Comparison of ENCODE assay signal across 9 mouse cellular contexts in the genomic region with DNA sequence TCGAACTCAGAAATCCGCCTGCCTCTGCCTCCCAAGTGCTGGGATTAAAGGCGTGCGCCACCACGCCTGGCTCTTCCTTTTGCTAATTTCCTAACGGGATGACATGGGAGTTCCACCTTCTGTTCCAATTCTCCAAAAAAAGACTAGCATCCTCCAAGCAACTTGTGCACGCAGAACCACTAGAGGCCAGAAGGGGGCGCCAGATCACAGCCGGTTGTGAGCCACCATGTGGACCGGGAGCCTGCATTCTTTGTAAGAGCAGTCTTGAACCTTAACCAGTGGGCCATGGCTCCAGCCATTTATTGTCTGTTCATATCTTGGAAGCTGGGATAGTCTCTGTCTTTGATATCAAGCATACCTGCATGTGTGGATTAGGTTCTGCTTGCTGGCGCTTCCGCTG. TPM values are rescaled to one million over a fixed set of nuclear protein-coding genes. Genes with fewer than 3 reads are reported as not detected.
DNase-seq lines count a peak whose midpoint lies in the region; ATAC-seq and TF ChIP-seq lines count a peak whose summit lies in the region.
"Had no signal": no experiment of that assay in that cellular context is flagged by ENCODE, and none has a peak within 500 bp of the region (broad histone marks: within the 10 kb centered on the region; RNA-seq: fewer than 3 reads in every experiment).

No protein-coding gene starts in this region.

- H3K27me3 ChIP-seq in lung, embryonic 14.5 days (ENCODE audit: insufficient read depth, low read length): peaks cover 79% of the 10 kb centered on the region
- peaks cover 34% of the 10 kb centered on the region for H3K27me3 ChIP-seq in spleen, adult 2 months (ENCODE audit: control insufficient read depth, insufficient read depth, low read length)

- TF ChIP-seq CTCF in lung, embryonic 14.5 days (IDR thresholded peaks at IDR 0.05; ENCODE audit: low read depth): peak; percentile 91
- peak; percentile 82; the same call in 1 of the 2 replicates for TF ChIP-seq CTCF in spleen, adult 2 months (IDR thresholded peaks at IDR 0.05; ENCODE audit: extremely low read depth, insufficient read depth, insufficient read length, insufficient replicate concordance)

- H3K27ac ChIP-seq in lung, embryonic 14.5 days (ENCODE audit: low read depth): no peak overlapping the region
- no peak overlapping the region for H3K27ac ChIP-seq in spleen, adult 2 months (ENCODE audit: insufficient read depth, low read length)
- H3K27ac ChIP-seq: neural tube, embryonic 12.5 days had no signal

- H3K36me3 ChIP-seq in lung, embryonic 14.5 days (ENCODE audit: insufficient read depth): no peaks in the 10 kb centered on the region
- H3K36me3 ChIP-seq in spleen, adult 2 months (ENCODE audit: control insufficient read depth, insufficient read depth, low read length): peaks cover under 1% of the 10 kb centered on the region; the same call in 1 of the 2 replicates

- no peak for TF ChIP-seq POLR2A in spleen, adult 2 months (IDR thresholded peaks at IDR 0.05; ENCODE audit: low read depth, low read length)

- WGBS in large intestine, adult 2 months: 26% methylated on average over 12 of the region's 12 CpGs
- WGBS in lung, embryonic 14.5 days: 20% methylated on average over 12 of the region's 12 CpGs
- 23% methylated on average over 12 of the region's 12 CpGs for WGBS in spleen, adult 2 months

- no peak overlapping the region for H3K9ac ChIP-seq in lung, embryonic 14.5 days
- H3K9ac ChIP-seq: neural tube, embryonic 12.5 days had no signal

- no peak for ATAC-seq in cerebellum, adult (ENCODE audit: insufficient number of reproducible peaks, low FRiP score, low TSS enrichment)
- no peak for ATAC-seq in lung, embryonic 14.5 days (ENCODE audit: insufficient read depth)

- peaks cover 10% of the 10 kb centered on the region for H3K4me1 ChIP-seq in lung, embryonic 14.5 days (ENCODE audit: insufficient read depth)
- H3K4me1 ChIP-seq in spleen, adult 2 months (ENCODE audit: control insufficient read depth, insufficient read depth, insufficient read length): peaks cover 15% of the 10 kb centered on the region

- H3K4me2 ChIP-seq in lung, embryonic 14.5 days: no peak overlapping the region
- H3K4me2 ChIP-seq: neural tube, embryonic 12.5 days had no signal

- H3K4me3 ChIP-seq in lung, embryonic 14.5 days (ENCODE audit: low read depth, low read length): no peak overlapping the region
- no peak overlapping the region for H3K4me3 ChIP-seq in spleen, adult 2 months (ENCODE audit: extremely low read depth, insufficient read depth, insufficient read length)
- H3K4me3 ChIP-seq: neural tube, embryonic 12.5 days had no signal

- DNase-seq in cerebellum, adult 11 months: peak; percentile 81
- peak; percentile 54 for DNase-seq in Muller cell, postnatal 12 days (ENCODE audit: inconsistent ontology term)
- DNase-seq in cerebellum, adult 9-11 months: peak; percentile 83
- DNase-seq in gastrocnemius, postnatal 36 days: peak; percentile 60 to 69
- peak; percentile 31 for DNase-seq in large intestine, adult 2 months (ENCODE audit: low read depth, low spot score)
- peak; percentile 90 for DNase-seq in lung, embryonic 14.5 days
- DNase-seq in spleen, adult 2 months (ENCODE audit: low read depth in 1 of 2, low spot score in 2 of 2): peak; percentile 7 to 54

- no peaks in the 10 kb centered on the region for H3K9me3 ChIP-seq in lung, embryonic 14.5 days (ENCODE audit: low read depth, low read length)
- H3K9me3 ChIP-seq: neural tube, embryonic 12.5 days had no signal

- intact Hi-C loops in gastrocnemius, postnatal 36 days (cut with DNase I): loop anchor here (5.0 kb wide), 1 partner anchor 140 kb away; no protein-coding TSS in a partner anchor

RNA-seq across cellular contexts. Expression of a gene that starts 1.5 kb away (rescaled TPM):
- total RNA-seq in gastrocnemius, postnatal 36 days (2021): not detected
- polyA plus RNA-seq in large intestine, adult 2 months (2012; rRNA removed): 121 and 228 TPM in 2 replicates
- polyA plus RNA-seq in lung, embryonic 14.5 days (2014; fragmentation: Nextera tagmentation; extraction: Ambion mirVana): 0.19 and 0.36 TPM in 2 replicates
- 1.2 and 2.3 TPM in 2 replicates for polyA plus RNA-seq in spleen, adult 2 months (2012; rRNA removed)

Comparison
In these comparisons a context has a peak if more than half of its experiments do, and no peak if none do; other contexts are left out.
1. DNase-seq: peak in every context shown above with its lines; median percentile 90 in lung, embryonic 14.5 days; 83 in cerebellum, adult 9-11 months; 81 in cerebellum, adult 11 months; 64 in gastrocnemius, postnatal 36 days; 54 in Muller cell, postnatal 12 days; 31 in large intestine, adult 2 months; 30 in spleen, adult 2 months.
2. RNA of a gene that starts 1.5 kb away (polyA plus RNA-seq): 121 to 228 TPM in large intestine, adult 2 months; 1.2 to 2.3 TPM in spleen, adult 2 months and 0.19 to 0.36 TPM in lung, embryonic 14.5 days; every median in the first group is over 10 times any median in the second.